Mouse (Mus musculus) stomach, postnatal 0 days (tissue): ENCODE results near the gene Zfp825.
"Not testable (repeated sequence)": the region's sequence is repeated elsewhere in the genome, so short reads cannot be mapped to it uniquely, and the experiment has no call there.

Experiments
- CTCF ChIP-seq: IDR thresholded peaks from 2 replicates; pipeline ENCODE4 v1.5.1; 2016; ENCODE audit warnings: antibody characterized with exemption, low read depth, mild to moderate bottlenecking, moderate library complexity
- EP300 ChIP-seq: optimal IDR thresholded peaks from 2 replicates; pipeline ENCODE3; 2016; ENCODE audit warnings: antibody characterized with exemption

DNA sequence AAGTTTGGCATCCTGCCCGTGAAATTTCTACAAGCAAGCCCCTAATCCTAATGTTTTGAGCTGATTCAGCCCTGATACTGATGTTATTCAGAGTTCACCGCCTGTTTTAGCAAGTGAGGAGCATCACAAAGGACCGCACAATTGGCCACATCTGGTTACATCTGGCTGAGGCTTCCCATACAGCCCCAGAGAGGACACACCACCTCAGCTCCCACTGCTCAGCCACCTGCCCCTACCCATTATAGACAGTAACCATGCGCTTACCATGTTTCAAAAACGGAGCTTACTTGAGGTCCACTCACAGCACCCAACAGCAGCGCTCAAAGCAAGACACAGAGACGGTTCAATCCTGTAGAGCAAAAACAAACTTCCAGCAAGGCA lies 31.5 kb downstream of the Zfp825 start:
- TF ChIP-seq EP300, CTCF: not testable (repeated sequence)
